Mouse (Mus musculus): ENCODE measurements around the gene Myo1c.

DNA sequence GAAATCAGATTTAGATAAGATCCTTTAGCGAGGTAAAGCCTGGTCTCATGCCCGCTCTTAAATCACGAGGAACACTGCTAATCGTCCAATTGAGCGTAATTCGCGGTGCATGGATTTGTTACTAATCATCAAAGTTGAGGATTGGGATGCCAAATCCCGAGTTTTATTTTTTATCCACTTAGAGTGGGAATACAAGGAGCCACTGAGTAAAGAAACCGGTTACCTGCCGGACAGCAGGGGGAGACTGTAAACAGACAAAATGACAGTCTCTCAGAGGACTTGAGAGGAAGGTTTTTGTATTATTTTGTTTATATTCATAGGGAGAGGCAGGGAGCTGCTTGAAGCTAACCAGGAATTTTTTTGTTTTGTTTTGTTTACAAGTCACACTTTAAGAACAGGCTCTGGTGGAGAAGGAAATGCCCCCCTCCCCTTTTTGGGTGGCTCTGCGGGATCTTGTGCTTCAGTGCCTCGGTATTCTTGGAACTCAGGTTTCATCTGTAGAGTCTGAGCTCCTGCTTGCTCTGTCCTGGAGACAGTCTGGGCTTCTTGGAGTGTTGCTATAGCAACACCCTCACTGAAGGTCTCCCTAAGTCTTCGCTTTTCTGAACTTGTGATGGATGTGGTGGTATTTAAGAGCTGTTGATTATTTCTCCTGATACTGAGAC lies 18.6 kb upstream of the Myo1c start:
- TF ChIP-seq CTCF (IDR thresholded peaks at IDR 0.05; ENCODE audit: control insufficient read depth, insufficient read depth, low read length) (no peak), POLR2A (IDR thresholded peaks at IDR 0.05; ENCODE audit: borderline replicate concordance, control insufficient read depth, low read depth, low read length) (no peak)

All from bone marrow, adult 2 months (tissue).